Mouse (Mus musculus) spleen, adult 2 months (tissue): Measurements from ENCODE around the gene Pgm2.

ENCODE experiments used
- CTCF ChIP-seq: fragments of 200-500 bp; IDR thresholded peaks from 2 replicates; pipeline ENCODE4 v1.5.1; 2011; ENCODE audit warnings: mild to moderate bottlenecking, inconsistent platforms; ENCODE audit not compliant: insufficient read depth, insufficient read length, insufficient replicate concordance; ENCODE audit errors: extremely low read depth
- POLR2A ChIP-seq: fragments of 200-500 bp; IDR thresholded peaks from 2 replicates; pipeline ENCODE4 v1.6.1; 2011; ENCODE audit warnings: low read depth, low read length, inconsistent platforms

DNA sequence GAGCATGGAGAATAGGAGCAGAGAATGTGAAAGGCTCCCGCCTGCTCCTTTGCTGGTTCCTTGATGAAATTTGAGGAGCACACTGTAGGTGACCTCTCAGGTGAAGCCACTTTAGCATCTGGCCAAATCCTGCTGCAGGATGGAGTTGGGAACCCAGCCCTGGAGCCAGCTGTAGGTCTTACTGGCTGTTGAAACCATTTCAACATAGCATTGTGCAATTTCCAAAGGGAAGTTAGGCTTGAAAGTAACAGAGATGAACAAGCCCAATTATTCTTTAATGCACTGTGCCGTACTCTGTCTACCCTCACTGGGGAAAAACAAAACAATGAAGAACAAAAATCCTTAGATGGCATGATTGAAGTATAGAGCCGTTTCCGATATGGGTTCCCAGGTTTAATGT is 41.2 kb downstream of the Pgm2 start:
- TF ChIP-seq CTCF (no peak), POLR2A (no peak)
